Mouse (Mus musculus): ENCODE data around the gene Gm5861.
"Not testable (repeated sequence)": the region's sequence is repeated elsewhere in the genome, so short reads cannot be mapped to it uniquely, and the experiment has no call there.

Gene Gm5861

DNA sequence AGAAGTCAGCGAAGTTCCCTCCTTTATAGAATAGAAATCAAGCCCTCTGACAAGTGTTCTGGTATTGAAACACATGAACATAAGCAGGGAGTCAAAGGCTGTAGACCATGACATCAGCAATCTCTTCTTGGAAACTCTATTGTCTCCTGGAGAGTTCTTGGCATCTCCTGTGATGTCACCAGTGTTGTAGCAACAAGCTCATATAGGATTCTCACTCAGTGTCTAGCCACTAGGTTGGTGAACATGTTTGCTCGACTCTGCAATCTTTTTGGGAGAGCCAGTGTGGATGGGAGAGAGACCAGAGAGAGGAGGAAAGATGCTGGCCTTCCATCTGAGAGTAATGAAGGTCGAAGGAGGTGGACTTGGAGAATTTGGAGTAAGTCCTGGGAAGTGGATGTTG lies at the start of gene Gm5861:
Gene Gm5861 (plus strand): TSS at position 301 of the 400 bp plus-strand sequence.
- not testable (repeated sequence) for DNase-seq

DNA sequence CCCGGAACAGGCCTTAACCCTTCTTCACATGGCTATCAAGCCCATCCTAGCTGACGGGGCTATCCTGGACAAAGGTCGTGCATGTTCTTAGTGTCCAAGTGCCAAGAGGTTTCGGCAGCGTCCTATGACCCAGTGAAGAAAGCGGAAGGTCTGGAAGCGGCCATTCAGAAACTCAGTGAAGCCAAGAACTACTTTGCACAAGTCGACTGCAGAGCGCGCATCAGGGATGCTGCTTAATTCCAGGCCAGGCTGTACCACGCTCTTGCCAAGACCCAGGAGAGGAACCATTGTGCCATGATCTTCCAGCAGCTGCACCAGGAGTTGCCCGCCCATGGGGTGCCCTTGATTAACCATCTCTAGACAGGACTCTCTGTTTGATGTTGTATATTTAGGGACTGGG lies 44.8 kb upstream of the Gm5861 start:
- not testable (repeated sequence) for DNase-seq
